Mouse (Mus musculus) lung, postnatal 0 days (tissue): ENCODE results near the gene Espl1. TPM values are rescaled to one million over a fixed set of nuclear protein-coding genes. Genes with fewer than 3 reads are reported as not detected.

ENCODE experiments used
- ATAC-seq: fragments of 200-750 bp; cut with Nextera tagmentation; 2 replicates; pipeline ENCODE4 v1.8.0; 2017; ENCODE audit warnings: moderate library complexity
- DNase-seq: peaks from one replicate; pipeline ENCODE4 v3.0.0-alpha.2; 2016; ENCODE audit warnings: low spot score
- H3K27ac ChIP-seq: fragments of 300-500 bp; sonication (generic); 2 replicates; pipeline ENCODE4 v1.5.1; 2014; ENCODE audit warnings: antibody characterized with exemption, mild to moderate bottlenecking, low read length, mixed read lengths
- H3K27me3 ChIP-seq: fragments of 300-500 bp; sonication (generic); replicated peaks from 2 replicates; pipeline ENCODE4 v1.6.1; 2014; ENCODE audit warnings: low read length, mixed read lengths; ENCODE audit not compliant: insufficient read depth
- H3K36me3 ChIP-seq: fragments of 300-500 bp; sonication (generic); 2 replicates; pipeline ENCODE4 v1.6.1; 2014; ENCODE audit warnings: low read length, mixed read lengths; ENCODE audit not compliant: insufficient read depth
- H3K4me1 ChIP-seq: fragments of 300-500 bp; sonication (generic); 2 replicates; pipeline ENCODE4 v1.6.1; 2014; ENCODE audit warnings: antibody characterized with exemption, low read depth, low read length, mixed read lengths; ENCODE audit not compliant: insufficient read depth
- H3K4me2 ChIP-seq: fragments of 300-500 bp; sonication (generic); replicated peaks from 2 replicates; pipeline ENCODE4 v1.6.1; 2014; ENCODE audit warnings: low read depth, mild to moderate bottlenecking, low read length, moderate library complexity, mixed read lengths
- H3K4me3 ChIP-seq: fragments of 300-500 bp; sonication (generic); 2 replicates; pipeline ENCODE4 v1.5.1; 2014; ENCODE audit warnings: low read depth, low read length
- H3K9ac ChIP-seq: fragments of 300-500 bp; sonication (generic); replicated peaks from 2 replicates; pipeline ENCODE4 v1.6.1; 2014; ENCODE audit warnings: low read depth, mild to moderate bottlenecking
- H3K9me3 ChIP-seq: fragments of 300-500 bp; sonication (generic); 2 replicates; pipeline ENCODE4 v1.6.1; 2016; ENCODE audit warnings: low read length, mixed read lengths
- CTCF ChIP-seq: IDR thresholded peaks from 2 replicates; pipeline ENCODE4 v1.5.1; 2016; ENCODE audit warnings: antibody characterized with exemption, mild to moderate bottlenecking
- EP300 ChIP-seq: IDR thresholded peaks from 2 replicates; pipeline ENCODE4 v1.6.1; 2016; ENCODE audit warnings: antibody characterized with exemption, mild to moderate bottlenecking, control low read depth
- WGBS: fragments of 180-500 bp; shearing (Covaris S2); extraction: QIAGEN DNeasy Blood & Tissue Kit; methylation state at CpG from one replicate; pipeline ENCODE4 v1.1.7; 2014; 5-methylcytosine and 5-hydroxymethylcytosine counted together
- polyA plus RNA-seq: library from polyadenylated mRNA; unstranded; fragments of >200 nt; fragmentation: Nextera tagmentation; extraction: Ambion mirVana; gene quantifications from 2 replicates; pipeline ENCODE4 v1.2.1, GENCODE M21; 2015

Gene Espl1
- 0.99 and 1.4 TPM in 2 replicates for polyA plus RNA-seq

DNA sequence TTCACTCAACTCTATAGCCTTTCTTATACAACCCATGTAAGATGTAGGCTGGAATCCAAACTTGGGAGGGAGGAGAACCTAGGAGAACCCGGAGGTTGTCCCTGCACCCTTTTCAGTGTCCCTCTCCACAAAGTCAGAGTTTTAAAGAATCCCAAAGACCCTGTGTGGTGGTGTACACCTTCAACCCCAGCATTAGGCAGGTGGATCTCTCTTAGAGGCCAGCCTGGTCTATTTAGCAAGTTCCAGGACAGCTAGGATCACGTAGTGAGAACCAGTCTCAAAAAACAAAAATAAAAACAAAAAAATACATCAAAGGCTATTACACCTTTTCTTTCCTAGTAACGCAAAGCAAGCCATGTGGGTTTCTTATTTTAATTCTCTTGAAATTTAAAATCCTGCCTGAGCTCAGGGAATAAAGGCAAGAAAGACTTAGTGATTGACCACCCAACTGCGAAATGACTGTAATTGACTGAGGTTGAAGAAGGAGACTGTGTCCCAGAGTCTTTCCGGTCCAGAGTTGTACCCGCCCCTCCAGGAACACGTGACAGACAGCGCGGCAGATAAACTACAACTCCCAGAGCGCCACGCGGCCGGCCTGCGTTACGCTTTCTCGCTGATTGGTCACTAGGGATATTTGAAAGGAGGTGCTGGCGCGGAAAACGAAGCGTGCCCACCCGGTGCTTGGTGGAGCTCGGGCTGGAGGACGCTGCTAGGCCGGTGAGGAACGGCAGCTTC lies at the start of gene Espl1:
Gene Espl1 (plus strand): TSS at position 634 of the 735 bp plus-strand sequence.
- no peaks in the 10 kb centered on the region for H3K4me1 ChIP-seq
- H3K4me2 ChIP-seq, result peak within 1 kb of the TSS; percentile 75
- 7% methylated on average over 25 of the region's 25 CpGs for WGBS
- peak; percentile 97 for DNase-seq
- H3K27ac ChIP-seq, result no peak within 1 kb of the TSS
- peak within 1 kb of the TSS; percentile 48 for H3K4me3 ChIP-seq
- H3K27me3 ChIP-seq, result no peaks in the 10 kb centered on the region
- TF ChIP-seq EP300 (no peak), CTCF (no peak)
- no peak within 1 kb of the TSS for H3K9ac ChIP-seq
- no peaks in the 10 kb centered on the region for H3K9me3 ChIP-seq
- ATAC-seq, result peak; percentile 100
- H3K36me3 ChIP-seq, result no peaks in the 10 kb centered on the region

DNA sequence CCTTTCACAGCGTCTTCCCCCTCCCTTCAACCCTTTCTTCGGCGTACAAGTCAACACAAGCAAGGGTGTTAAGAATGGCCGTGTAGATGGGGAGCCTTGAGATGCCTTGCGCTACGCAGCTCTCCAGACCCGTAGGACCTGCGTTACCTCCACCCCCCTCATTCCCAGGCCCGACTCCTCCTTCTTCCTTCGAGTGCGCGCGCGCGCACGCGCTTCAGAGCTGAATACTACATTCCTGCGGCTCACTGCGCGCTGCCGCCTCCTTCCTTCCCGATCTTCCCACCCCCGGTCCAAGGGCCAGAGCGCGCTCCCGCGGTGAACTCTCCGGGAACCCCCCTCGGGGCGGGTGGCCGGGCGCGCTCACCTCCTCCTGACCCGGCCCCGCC lies 49.2 kb upstream of the Espl1 start:
- WGBS, result under 1% methylated on average over 27 of the region's 35 CpGs
- Histone ChIP-seq H3K4me3 (peak overlapping the region; percentile 67), H3K4me1 (peaks cover 34% of the 10 kb centered on the region), H3K9ac (no peak overlapping the region), H3K9me3 (no peaks in the 10 kb centered on the region), H3K36me3 (peaks cover 6% of the 10 kb centered on the region; the same call in 1 of the 2 replicates), H3K27ac (peak overlapping the region; percentile 99), H3K27me3 (no peaks in the 10 kb centered on the region), H3K4me2 (peak overlapping the region; percentile 72)
- TF ChIP-seq EP300, result no peak
- peak; percentile 78 for ATAC-seq
- peak; percentile 99 for DNase-seq

DNA sequence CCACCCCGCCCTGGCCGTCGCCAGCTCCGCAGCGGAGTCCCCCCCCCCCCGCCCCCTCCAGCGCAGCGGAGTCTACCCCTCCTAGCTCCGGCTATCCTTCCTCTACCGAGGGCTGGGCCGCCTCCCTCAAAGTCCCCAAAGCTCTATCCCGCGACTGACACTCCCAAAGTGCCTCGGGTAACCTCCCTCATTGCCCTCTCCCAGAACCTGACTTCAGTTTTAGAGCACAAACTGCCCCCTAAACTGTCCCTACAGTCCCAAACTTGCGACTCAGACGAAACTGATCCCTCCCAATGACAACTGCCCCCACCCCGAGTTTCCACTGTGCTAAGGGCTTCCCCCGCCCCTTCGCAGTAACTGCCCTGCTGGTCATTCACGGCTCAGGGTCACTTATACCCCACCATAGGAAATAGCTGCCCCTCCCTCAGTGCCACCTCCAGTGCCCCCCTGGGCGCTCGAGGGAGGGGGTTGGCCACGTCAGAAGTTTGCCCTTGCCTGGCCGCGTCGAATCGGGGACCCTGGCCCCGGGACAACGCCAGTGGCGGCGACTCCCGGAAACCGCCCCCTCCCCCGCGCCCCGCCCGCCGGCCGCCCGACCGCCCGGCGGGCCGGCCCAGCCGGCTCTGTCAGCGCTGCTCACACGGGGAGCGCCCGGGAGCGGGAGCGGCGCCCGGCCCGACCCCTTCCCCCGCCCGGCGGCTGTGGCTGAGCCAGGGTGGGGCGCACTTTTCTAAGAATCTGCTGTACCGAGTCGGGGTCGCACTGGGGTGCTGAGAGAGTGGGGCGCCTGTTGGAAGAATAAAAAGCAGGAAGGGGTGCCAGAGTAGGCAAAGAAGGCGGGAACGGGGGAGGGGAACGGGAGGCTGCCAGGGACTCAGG lies 48.6 kb upstream of the Espl1 start:
- Histone ChIP-seq H3K9ac (peak overlapping the region; percentile 63), H3K36me3 (peaks cover 6% of the 10 kb centered on the region; the same call in 1 of the 2 replicates), H3K27ac (peak overlapping the region; percentile 99), H3K4me2 (peak overlapping the region; percentile 72), H3K27me3 (no peaks in the 10 kb centered on the region), H3K4me3 (peak overlapping the region; percentile 67), H3K9me3 (no peaks in the 10 kb centered on the region), H3K4me1 (peaks cover 30% of the 10 kb centered on the region)
- ATAC-seq, result peak; percentile 54
- TF ChIP-seq CTCF, result peak; percentile 9
- no peak for TF ChIP-seq EP300
- under 1% methylated on average over 47 of the region's 65 CpGs for WGBS
- peak; percentile 91 for DNase-seq

DNA sequence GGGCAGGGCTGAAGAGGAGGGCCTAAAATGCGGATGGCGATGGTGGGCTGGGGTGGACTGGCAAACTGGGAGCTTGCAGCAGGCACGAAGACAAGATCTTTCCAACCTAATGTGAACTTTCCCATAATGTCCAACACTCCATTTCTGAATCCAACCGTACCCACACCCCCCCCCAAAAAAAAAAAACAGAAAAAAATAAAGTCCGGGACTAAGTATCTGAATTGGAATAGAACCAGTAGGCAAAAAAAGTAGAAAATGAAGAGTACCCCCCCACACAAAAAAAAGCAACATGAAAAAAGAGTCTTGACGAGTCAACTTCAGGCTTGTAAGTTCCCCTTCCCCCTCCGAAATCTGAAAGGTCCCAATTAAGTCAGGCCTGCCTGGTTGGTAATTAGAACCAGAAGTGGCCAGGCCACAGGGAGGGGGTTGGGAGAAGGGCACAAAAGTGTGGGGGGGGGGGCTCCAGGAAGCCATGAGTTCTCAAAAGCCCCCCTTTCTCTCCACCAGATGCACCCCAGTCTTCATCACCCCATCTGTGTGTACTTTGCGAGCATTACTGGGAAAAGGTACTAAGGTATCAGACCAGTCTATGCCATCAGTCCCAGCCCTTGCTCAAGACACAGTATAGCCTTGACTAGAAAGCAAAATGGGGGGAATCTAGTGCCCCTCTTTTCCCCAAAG lies 47.8 kb upstream of the Espl1 start:
- Histone ChIP-seq H3K4me3 (peak overlapping the region; percentile 67), H3K9ac (peak overlapping the region; percentile 63), H3K4me2 (peak overlapping the region; percentile 72), H3K36me3 (peaks cover 6% of the 10 kb centered on the region; the same call in 1 of the 2 replicates), H3K27me3 (no peaks in the 10 kb centered on the region), H3K27ac (peak overlapping the region; percentile 99), H3K9me3 (no peaks in the 10 kb centered on the region), H3K4me1 (peaks cover 22% of the 10 kb centered on the region)
- 11% methylated on average over 8 of the region's 8 CpGs for WGBS
- ATAC-seq (no peak), DNase-seq (peak; percentile 44)
- TF ChIP-seq EP300, result no peak
- TF ChIP-seq CTCF, result no peak

DNA sequence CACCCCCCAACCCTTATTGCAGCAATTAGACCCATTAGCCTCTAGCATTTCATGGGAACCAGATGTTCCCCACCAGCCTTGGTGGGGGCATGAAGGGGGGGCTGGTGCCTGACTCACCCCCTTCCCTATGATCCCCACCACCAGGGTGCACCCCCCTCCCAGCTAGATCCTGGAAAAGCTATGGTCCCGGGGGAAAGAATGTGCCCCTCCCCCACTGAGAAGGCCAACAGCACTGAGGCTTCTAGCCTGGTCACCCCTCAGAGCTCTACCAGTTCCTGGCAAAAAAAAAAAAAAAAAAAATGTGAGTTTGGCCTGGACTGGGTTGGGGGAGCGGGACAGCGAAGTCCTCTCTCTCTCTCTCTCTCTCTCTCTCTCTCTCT lies 47.3 kb upstream of the Espl1 start:
- ATAC-seq (no peak), DNase-seq (peak; percentile 64)
- Histone ChIP-seq H3K9me3 (no peaks in the 10 kb centered on the region), H3K9ac (no peak overlapping the region), H3K4me2 (peak overlapping the region; percentile 72), H3K36me3 (peaks cover 6% of the 10 kb centered on the region; the same call in 1 of the 2 replicates), H3K4me1 (peaks cover 18% of the 10 kb centered on the region; the same call in 1 of the 2 replicates), H3K4me3 (no peak overlapping the region), H3K27me3 (no peaks in the 10 kb centered on the region), H3K27ac (peak overlapping the region; percentile 99)
- TF ChIP-seq CTCF (0 out of 2 replicates have a peak, but pooled peaks have one; percentile 15), EP300 (no peak)
- whole genome bisulfite sequencing, result 0% methylated on average over 2 of the region's 3 CpGs
